30 mouse cellular contexts compared by ENCODE assay signal in genomic region chr5:146271662-146272061, GRCm38 (mm10). TPM values are rescaled to one million over a fixed set of nuclear protein-coding genes. Genes with fewer than 3 reads are reported as not detected.
DNase-seq lines count a peak whose midpoint lies in the region; ATAC-seq and TF ChIP-seq lines count a peak whose summit lies in the region.
"Had no signal": no experiment of that assay in that cellular context is flagged by ENCODE, and none has a peak within 500 bp of the region (broad histone marks: within the 10 kb centered on the region; RNA-seq: fewer than 3 reads in every experiment).

No protein-coding gene starts in this region.

- no peak for TF ChIP-seq CTCF in liver, postnatal 0 days (IDR thresholded peaks at IDR 0.05; ENCODE audit: low read depth)

- H3K27ac ChIP-seq in heart, embryonic 11.5 days (ENCODE audit: low read depth, low read length): no peak overlapping the region
- H3K27ac ChIP-seq in liver, embryonic 12.5 days: peak overlapping the region; percentile 61
- H3K27ac ChIP-seq in liver, postnatal 0 days (ENCODE audit: low read depth): no peak overlapping the region
- H3K27ac ChIP-seq in kidney, embryonic 16.5 days (ENCODE audit: low read length): no peak overlapping the region
- H3K27ac ChIP-seq: embryonic facial prominence, embryonic 13.5 days; heart, embryonic 10.5 days; hindbrain, embryonic 14.5 days; limb, embryonic 13.5 days; macrophage; midbrain, embryonic 10.5 days; neural tube, embryonic 15.5 days had no signal

- peaks cover 4% of the 10 kb centered on the region; the same call in 1 of the 2 replicates for H3K36me3 ChIP-seq in heart, embryonic 11.5 days (ENCODE audit: control insufficient read depth, insufficient read depth, low read length)
- peaks cover 79% of the 10 kb centered on the region for H3K36me3 ChIP-seq in liver, embryonic 12.5 days
- peaks cover 23% of the 10 kb centered on the region for H3K36me3 ChIP-seq in liver, postnatal 0 days (replicated peaks; ENCODE audit: insufficient read depth, low read length)
- peaks cover 33% of the 10 kb centered on the region for H3K36me3 ChIP-seq in kidney, embryonic 16.5 days (ENCODE audit: insufficient read depth, low read length)

- 84% methylated on average over 5 of the region's 5 CpGs for WGBS in heart, embryonic 11.5 days (ENCODE audit: insufficient replicate concordance)
- 87% methylated on average over 5 of the region's 5 CpGs for WGBS in liver, embryonic 12.5 days (ENCODE audit: insufficient replicate concordance)
- 91% methylated on average over 5 of the region's 5 CpGs for WGBS in liver, postnatal 0 days (ENCODE audit: insufficient replicate concordance)
- 93% methylated on average over 5 of the region's 5 CpGs for WGBS in kidney, embryonic 16.5 days

- no peak overlapping the region for H3K4me3 ChIP-seq in heart, embryonic 11.5 days (ENCODE audit: low read depth, low read length)
- H3K4me3 ChIP-seq in liver, embryonic 12.5 days: no peak overlapping the region
- H3K4me3 ChIP-seq in liver, postnatal 0 days (ENCODE audit: low read depth, low read length): no peak overlapping the region
- H3K4me3 ChIP-seq in kidney, embryonic 16.5 days (ENCODE audit: low read length): no peak overlapping the region
- H3K4me3 ChIP-seq: embryonic facial prominence, embryonic 13.5 days; heart, embryonic 10.5 days; limb, embryonic 13.5 days; midbrain, embryonic 10.5 days; neural tube, embryonic 15.5 days had no signal

- no peak overlapping the region for H3K4me2 ChIP-seq in heart, embryonic 11.5 days
- H3K4me2 ChIP-seq in liver, embryonic 12.5 days: peak overlapping the region; percentile 27
- no peak overlapping the region for H3K4me2 ChIP-seq in liver, postnatal 0 days (ENCODE audit: low read depth, low read length)
- no peak overlapping the region for H3K4me2 ChIP-seq in kidney, embryonic 16.5 days (replicated peaks; ENCODE audit: low read depth, low read length)
- H3K4me2 ChIP-seq: embryonic facial prominence, embryonic 13.5 days; hindbrain, embryonic 14.5 days; limb, embryonic 13.5 days; neural tube, embryonic 15.5 days had no signal

- 0 out of 2 replicates have a peak, but pooled peaks have one; percentile 55 for ATAC-seq in heart, embryonic 11.5 days (replicated peaks; ENCODE audit: insufficient number of reproducible peaks, low FRiP score, low TSS enrichment)
- peak; percentile 95 for ATAC-seq in erythroblast, adult 5-6 weeks (replicated peaks; ENCODE audit: low FRiP score, poor library complexity, severe bottlenecking)
- ATAC-seq in liver, embryonic 12.5 days: peak; percentile 91
- 0 out of 2 replicates have a peak, but pooled peaks have one; percentile 47 for ATAC-seq in liver, postnatal 0 days
- no peak for ATAC-seq in kidney, embryonic 16.5 days (ENCODE audit: low FRiP score, low TSS enrichment)
- ATAC-seq: forebrain, embryonic 14.5 days; inflammation-experienced regulatory T-cells, adult 6 months had no signal

- intact Hi-C loops in heart, postnatal 10 days (cut with DNase I): no loop called here

- 0 out of 2 replicates have a peak, but pooled peaks cover 7% of the 10 kb centered on the region for H3K4me1 ChIP-seq in heart, embryonic 11.5 days (ENCODE audit: control insufficient read depth, insufficient read depth, low read length)
- peaks cover 25% of the 10 kb centered on the region for H3K4me1 ChIP-seq in liver, embryonic 12.5 days
- peaks cover 9% of the 10 kb centered on the region; the same call in 1 of the 2 replicates for H3K4me1 ChIP-seq in liver, postnatal 0 days (ENCODE audit: insufficient read depth)
- no peaks in the 10 kb centered on the region for H3K4me1 ChIP-seq in kidney, embryonic 16.5 days (ENCODE audit: insufficient read depth, low read length)
- H3K4me1 ChIP-seq: embryonic facial prominence, embryonic 13.5 days; limb, embryonic 13.5 days; midbrain, embryonic 10.5 days; neural tube, embryonic 15.5 days had no signal

- H3K9ac ChIP-seq in heart, embryonic 11.5 days (ENCODE audit: low read depth, low read length): no peak overlapping the region
- H3K9ac ChIP-seq in liver, embryonic 12.5 days: no peak overlapping the region; the same call in 1 of the 2 replicates
- H3K9ac ChIP-seq in liver, postnatal 0 days (replicated peaks): no peak overlapping the region
- H3K9ac ChIP-seq in kidney, embryonic 16.5 days (replicated peaks; ENCODE audit: low read length): no peak overlapping the region
- H3K9ac ChIP-seq: embryonic facial prominence, embryonic 13.5 days; hindbrain, embryonic 14.5 days; limb, embryonic 13.5 days; neural tube, embryonic 15.5 days had no signal

- DNase-seq in heart, postnatal 10 days: no peak
- DNase-seq in liver, postnatal 0 days: no peak
- no peak for DNase-seq in layer of hippocampus, postnatal 36 days
- DNase-seq: adrenal gland, adult 8-10 months; cerebellum, adult 9-10 months; cerebellum, postnatal 36 days; embryo, embryonic 11 days; gastrocnemius, postnatal 14 days; kidney, adult 11 months; kidney, postnatal 25 days; lung, adult 2 months; lung, postnatal 10 days; retina, postnatal 1 day; right cerebral cortex, postnatal 14 days; thymus, adult 18-20 months; thymus, postnatal 25 days had no signal

- no peak for TF ChIP-seq EP300 in liver, postnatal 0 days (IDR thresholded peaks at IDR 0.05; ENCODE audit: low read depth)

- H3K27me3 ChIP-seq in heart, embryonic 11.5 days (ENCODE audit: control insufficient read depth, insufficient read depth, low read length): no peaks in the 10 kb centered on the region
- H3K27me3 ChIP-seq in liver, embryonic 12.5 days (replicated peaks): no peaks in the 10 kb centered on the region
- H3K27me3 ChIP-seq in liver, postnatal 0 days (ENCODE audit: insufficient read depth, low read length): no peaks in the 10 kb centered on the region
- H3K27me3 ChIP-seq in kidney, embryonic 16.5 days (ENCODE audit: insufficient read depth, low read length): no peaks in the 10 kb centered on the region
- H3K27me3 ChIP-seq: embryonic facial prominence, embryonic 13.5 days; limb, embryonic 13.5 days; neural tube, embryonic 15.5 days had no signal

- no peaks in the 10 kb centered on the region for H3K9me3 ChIP-seq in heart, embryonic 11.5 days (replicated peaks; ENCODE audit: control insufficient read depth, low read length)
- no peaks in the 10 kb centered on the region for H3K9me3 ChIP-seq in liver, embryonic 12.5 days (replicated peaks)
- H3K9me3 ChIP-seq in liver, postnatal 0 days (ENCODE audit: low read length): no peaks in the 10 kb centered on the region
- H3K9me3 ChIP-seq in kidney, embryonic 16.5 days (ENCODE audit: low read length): no peaks in the 10 kb centered on the region
- H3K9me3 ChIP-seq: embryonic facial prominence, embryonic 13.5 days; G1E; heart, embryonic 10.5 days; limb, embryonic 13.5 days; midbrain, embryonic 10.5 days; neural tube, embryonic 15.5 days had no signal

RNA-seq across cellular contexts. Expression of gene Cdk8, which starts 40.6 kb away (rescaled TPM):
- polyA plus RNA-seq in heart, embryonic 11.5 days (2014; fragmentation: Nextera tagmentation; extraction: Ambion mirVana): 19.9 and 24.0 TPM in 2 replicates
- 10 to 100 TPM; 21.6 to 26.7 TPM for total RNA-seq in heart, postnatal 10 days (2021)
- total RNA-seq in erythroblast, adult 5-6 weeks (2015; ENCODE audit: low replicate concordance): 39.6 and 51.6 TPM in 2 replicates
- total RNA-seq in erythroblast, adult 5-6 weeks (2017; ENCODE audit: low replicate concordance): 50.6 and 66.1 TPM in 2 replicates
- polyA plus RNA-seq in liver, embryonic 12.5 days (2016; fragmentation: Nextera tagmentation; extraction: Ambion mirVana): 30.7 and 32.5 TPM in 2 replicates
- polyA plus RNA-seq in liver, postnatal 0 days (2015; fragmentation: Nextera tagmentation; extraction: Ambion mirVana): 11.4 and 12.0 TPM in 2 replicates
- polyA plus RNA-seq in kidney, embryonic 16.5 days (2015; fragmentation: Nextera tagmentation; extraction: Ambion mirVana): 11.4 and 12.4 TPM in 2 replicates
- total RNA-seq in layer of hippocampus, postnatal 36 days (2021): 10 to 100 TPM; 42.7 to 50.6 TPM

RNA-seq across cellular contexts. Expression of gene Rnf6, which starts 50.3 kb away (rescaled TPM):
- 29.8 and 40.7 TPM in 2 replicates for polyA plus RNA-seq in heart, embryonic 11.5 days (2014; fragmentation: Nextera tagmentation; extraction: Ambion mirVana)
- total RNA-seq in heart, postnatal 10 days (2021): 10 to 100 TPM; 40.3 to 44.8 TPM
- 9.0 and 13.6 TPM in 2 replicates for total RNA-seq in erythroblast, adult 5-6 weeks (2015; ENCODE audit: low replicate concordance)
- total RNA-seq in erythroblast, adult 5-6 weeks (2017; ENCODE audit: low replicate concordance): 25.9 and 26.5 TPM in 2 replicates
- polyA plus RNA-seq in liver, embryonic 12.5 days (2016; fragmentation: Nextera tagmentation; extraction: Ambion mirVana): 24.8 and 25.3 TPM in 2 replicates
- polyA plus RNA-seq in liver, postnatal 0 days (2015; fragmentation: Nextera tagmentation; extraction: Ambion mirVana): 21.4 and 21.9 TPM in 2 replicates
- 71.2 and 71.9 TPM in 2 replicates for polyA plus RNA-seq in kidney, embryonic 16.5 days (2015; fragmentation: Nextera tagmentation; extraction: Ambion mirVana)
- total RNA-seq in layer of hippocampus, postnatal 36 days (2021): 10 to 100 TPM; 70.8 to 71.5 TPM
